Mouse (Mus musculus) heart, embryonic 15.5 days (tissue): ENCODE data around the gene Zfp185. TPM values are rescaled to one million over a fixed set of nuclear protein-coding genes. Genes with fewer than 3 reads are reported as not detected.

Experiments used
- ATAC-seq: fragments of 200-750 bp; cut with Nextera tagmentation; replicated peaks from 2 replicates; pipeline ENCODE4 v1.8.0; 2017; ENCODE audit warnings: low read depth, moderate TSS enrichment; ENCODE audit not compliant: insufficient number of reproducible peaks, insufficient read depth, low FRiP score
- H3K27ac ChIP-seq: fragments of 300-500 bp; sonication (generic); 2 replicates; pipeline ENCODE4 v1.5.1; 2015; ENCODE audit warnings: mild to moderate bottlenecking, inconsistent platforms
- H3K27me3 ChIP-seq: fragments of 300-500 bp; sonication (generic); 2 replicates; pipeline ENCODE4 v1.6.1; 2015; ENCODE audit warnings: inconsistent platforms
- H3K36me3 ChIP-seq: fragments of 300-500 bp; sonication (generic); 2 replicates; pipeline ENCODE4 v1.6.1; 2015; ENCODE audit warnings: mild to moderate bottlenecking, inconsistent platforms
- H3K4me1 ChIP-seq: fragments of 300-500 bp; sonication (generic); replicated peaks from 2 replicates; pipeline ENCODE4 v1.6.1; 2015; ENCODE audit warnings: inconsistent platforms
- H3K4me2 ChIP-seq: fragments of 300-500 bp; sonication (generic); 2 replicates; pipeline ENCODE4 v1.6.1; 2015; ENCODE audit warnings: inconsistent platforms, mild to moderate bottlenecking, moderate library complexity
- H3K4me3 ChIP-seq: fragments of 300-500 bp; sonication (generic); 2 replicates; pipeline ENCODE4 v1.5.1; 2015; ENCODE audit warnings: mild to moderate bottlenecking, inconsistent platforms
- H3K9ac ChIP-seq: fragments of 300-500 bp; sonication (generic); 2 replicates; pipeline ENCODE4 v1.6.1; 2015; ENCODE audit warnings: mild to moderate bottlenecking, inconsistent platforms
- H3K9me3 ChIP-seq: fragments of 300-500 bp; sonication (generic); replicated peaks from 2 replicates; pipeline ENCODE4 v1.6.1; 2016; ENCODE audit warnings: inconsistent platforms
- WGBS: fragments of 180-500 bp; shearing (Covaris S2); methylation state at CpG from one replicate; pipeline ENCODE4 v1.1.7; 2015; ENCODE audit warnings: mixed read lengths; 5-methylcytosine and 5-hydroxymethylcytosine counted together
- polyA plus RNA-seq: library from polyadenylated mRNA; unstranded; fragments of >200 nt; fragmentation: Nextera tagmentation; extraction: Ambion mirVana; gene quantifications from 2 replicates; pipeline ENCODE4 v1.2.1, GENCODE M21; 2015

Zfp185 gene
- polyA plus RNA-seq: 3.5 and 4.5 TPM in 2 replicates

DNA sequence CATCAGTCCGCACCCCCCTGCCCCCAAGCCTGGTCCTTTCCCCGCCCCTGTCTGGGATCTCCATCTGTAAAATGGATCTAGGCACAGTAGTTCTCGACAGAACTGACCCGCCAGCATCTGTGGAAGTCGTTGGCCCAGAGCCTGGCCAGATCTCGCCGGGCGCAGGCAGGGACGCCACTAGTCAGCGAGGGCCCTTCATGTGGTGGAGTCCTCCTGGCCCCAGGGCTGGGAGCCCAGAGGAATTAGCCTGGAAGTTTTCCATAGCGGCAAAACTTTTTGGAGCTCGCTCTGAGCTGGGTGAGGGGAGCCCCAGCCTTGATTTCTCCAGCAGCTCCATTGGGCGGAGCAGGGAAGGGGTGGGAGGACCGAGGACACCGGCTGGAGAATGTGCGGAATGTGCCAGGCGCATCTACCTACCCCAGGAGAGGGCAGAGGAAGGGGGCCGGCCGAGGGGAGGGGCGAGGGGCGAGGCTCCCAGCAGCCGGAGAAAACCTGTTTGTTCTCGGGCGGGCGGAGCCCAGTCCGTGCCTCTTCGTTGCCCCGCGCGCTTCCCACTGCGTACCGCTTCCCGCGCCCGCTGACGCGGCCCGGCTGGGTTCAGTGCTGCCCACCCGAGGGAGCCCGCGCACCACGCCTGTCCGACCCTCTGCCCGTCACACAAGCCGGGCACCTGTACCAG is at the start of gene Zfp185:
Gene Zfp185, plus strand, starts transcription at position 499 of the 679 bp plus-strand sequence.
- peaks cover 3% of the 10 kb centered on the region for H3K27me3 ChIP-seq
- no peaks in the 10 kb centered on the region for H3K4me1 ChIP-seq
- no peaks in the 10 kb centered on the region for H3K36me3 ChIP-seq
- 14% methylated on average over 43 of the region's 45 CpGs for WGBS
- H3K9ac ChIP-seq: peak within 1 kb of the TSS; percentile 41
- no peak within 1 kb of the TSS; the same call in 1 of the 2 replicates for H3K27ac ChIP-seq
- peak within 1 kb of the TSS; percentile 51 for H3K4me3 ChIP-seq
- ATAC-seq: peak; percentile 73
- no peaks in the 10 kb centered on the region for H3K9me3 ChIP-seq
- peak within 1 kb of the TSS; percentile 77 for H3K4me2 ChIP-seq

DNA sequence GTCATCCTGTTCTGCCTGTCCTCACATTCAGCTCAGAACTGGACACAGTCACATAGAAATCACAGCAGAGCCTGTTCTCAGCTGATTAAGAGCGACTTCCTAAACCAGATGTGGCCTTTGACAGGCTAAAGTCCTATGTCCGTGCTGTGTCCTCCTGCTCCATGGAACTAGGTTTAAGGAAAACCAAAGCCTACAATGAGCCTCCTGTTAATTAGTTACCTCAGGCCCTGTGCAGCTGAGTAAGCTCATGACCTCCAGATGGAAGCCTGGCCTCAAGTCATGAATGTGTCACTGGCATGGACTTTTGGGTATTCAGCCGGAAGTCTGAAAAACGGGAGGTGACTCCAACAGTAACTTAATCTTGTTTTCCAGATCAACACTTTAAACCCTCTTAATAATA is 33.7 kb upstream of the Zfp185 start:
- Histone ChIP-seq H3K36me3 (no peaks in the 10 kb centered on the region), H3K9ac (no peak overlapping the region), H3K27me3 (no peaks in the 10 kb centered on the region), H3K4me2 (no peak overlapping the region), H3K4me1 (no peaks in the 10 kb centered on the region), H3K4me3 (no peak overlapping the region), H3K27ac (no peak overlapping the region), H3K9me3 (no peaks in the 10 kb centered on the region)
- no peak for ATAC-seq
- 59% methylated on average over 4 of the region's 4 CpGs for WGBS

DNA sequence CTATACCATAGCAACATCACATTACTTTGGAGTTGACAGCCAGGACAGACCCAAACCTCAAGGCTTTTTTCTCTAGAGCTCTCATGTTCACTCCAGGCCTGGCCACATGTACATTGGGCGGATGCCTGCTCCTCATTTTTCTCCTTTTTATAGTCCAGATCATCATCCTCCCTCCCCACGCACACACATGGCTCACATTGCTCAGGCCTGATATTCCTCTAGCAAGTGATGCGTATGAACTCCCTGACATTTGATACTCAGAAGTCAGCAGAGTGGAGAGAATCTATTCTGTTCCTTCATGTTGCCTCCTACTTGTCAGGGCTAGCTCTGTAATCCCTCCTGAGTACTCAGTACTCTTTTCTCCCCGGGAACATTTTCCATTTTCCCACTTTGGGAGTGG is 30.7 kb upstream of the Zfp185 start:
- Histone ChIP-seq H3K36me3 (no peaks in the 10 kb centered on the region), H3K4me2 (no peak overlapping the region), H3K9ac (no peak overlapping the region), H3K4me1 (no peaks in the 10 kb centered on the region), H3K27ac (no peak overlapping the region), H3K4me3 (no peak overlapping the region), H3K27me3 (no peaks in the 10 kb centered on the region), H3K9me3 (no peaks in the 10 kb centered on the region)
- ATAC-seq: no peak
- 83% methylated on average over 4 of the region's 4 CpGs for WGBS

DNA sequence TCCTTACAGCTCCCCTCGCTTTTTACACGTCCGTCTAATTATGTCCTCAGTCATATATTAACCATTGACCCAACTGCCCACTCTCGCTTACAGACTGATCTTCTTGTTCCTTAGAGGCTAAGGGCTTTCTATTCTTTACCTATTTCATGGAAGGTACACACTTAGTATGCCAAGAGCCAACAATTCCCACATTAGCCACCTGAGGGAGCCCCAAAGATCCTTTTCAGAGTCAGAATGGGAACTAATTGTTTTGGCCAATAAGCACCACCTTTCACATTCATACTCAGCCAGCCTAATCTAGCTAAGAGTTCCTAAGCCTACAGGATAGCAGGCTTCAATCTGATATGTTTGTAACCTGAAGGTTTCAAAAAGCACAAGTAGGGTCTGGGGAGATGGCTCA is 26.7 kb upstream of the Zfp185 start:
- Histone ChIP-seq H3K27me3 (no peaks in the 10 kb centered on the region), H3K9me3 (no peaks in the 10 kb centered on the region), H3K4me1 (no peaks in the 10 kb centered on the region), H3K27ac (no peak overlapping the region), H3K4me3 (no peak overlapping the region), H3K4me2 (no peak overlapping the region), H3K9ac (no peak overlapping the region), H3K36me3 (no peaks in the 10 kb centered on the region)
- WGBS: 84% methylated on average over 4 of the region's 4 CpGs
- no peak for ATAC-seq

DNA sequence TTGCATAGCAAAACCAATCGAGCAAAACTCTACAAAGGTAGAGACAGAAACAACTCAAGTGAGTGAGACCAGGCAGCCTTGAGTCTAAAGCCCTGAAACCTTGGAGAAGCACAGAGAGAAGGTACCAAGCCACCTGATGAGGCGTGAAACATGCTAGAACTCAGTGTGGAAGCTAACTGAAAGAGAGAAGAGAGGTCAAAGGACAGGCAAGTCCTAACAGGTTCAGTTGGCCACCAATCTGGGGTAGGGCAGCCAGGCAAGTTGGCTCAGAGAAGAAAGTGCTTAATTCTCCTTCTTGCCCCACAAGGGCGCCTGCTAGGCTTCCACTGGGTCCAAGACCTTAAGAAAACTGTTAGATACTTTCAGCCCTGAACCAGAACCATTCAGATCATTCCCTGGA is 25.6 kb upstream of the Zfp185 start:
- Histone ChIP-seq H3K4me2 (no peak overlapping the region), H3K27ac (no peak overlapping the region), H3K4me1 (no peaks in the 10 kb centered on the region), H3K36me3 (no peaks in the 10 kb centered on the region), H3K4me3 (no peak overlapping the region), H3K27me3 (no peaks in the 10 kb centered on the region), H3K9me3 (no peaks in the 10 kb centered on the region), H3K9ac (no peak overlapping the region)
- 53% methylated on average over 3 of the region's 3 CpGs for WGBS
- ATAC-seq: no peak

DNA sequence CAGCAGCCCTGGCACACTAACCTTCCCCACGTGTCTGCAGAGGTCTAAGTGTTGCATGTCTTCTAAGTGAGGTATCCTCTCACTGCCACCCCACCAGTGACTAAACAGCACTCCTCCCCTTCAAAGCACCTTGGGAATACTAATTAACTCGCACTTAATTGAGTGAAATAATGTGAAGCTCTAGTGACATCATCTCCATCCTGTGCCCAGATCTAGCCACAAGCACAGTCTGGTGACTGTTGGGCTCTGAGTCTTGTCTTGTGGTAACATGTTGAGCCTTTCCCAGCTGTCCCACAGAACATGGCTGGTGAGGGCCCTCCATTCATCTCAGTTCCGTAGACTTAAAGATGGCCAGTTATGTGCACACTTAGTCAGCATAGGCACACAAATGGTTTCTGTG is 24.4 kb upstream of the Zfp185 start:
- Histone ChIP-seq H3K27me3 (no peaks in the 10 kb centered on the region), H3K27ac (no peak overlapping the region), H3K4me3 (no peak overlapping the region), H3K4me2 (no peak overlapping the region), H3K9ac (no peak overlapping the region), H3K9me3 (no peaks in the 10 kb centered on the region), H3K36me3 (no peaks in the 10 kb centered on the region), H3K4me1 (no peaks in the 10 kb centered on the region)
- ATAC-seq: no peak
- 68% methylated on average over 3 of the region's 3 CpGs for WGBS

DNA sequence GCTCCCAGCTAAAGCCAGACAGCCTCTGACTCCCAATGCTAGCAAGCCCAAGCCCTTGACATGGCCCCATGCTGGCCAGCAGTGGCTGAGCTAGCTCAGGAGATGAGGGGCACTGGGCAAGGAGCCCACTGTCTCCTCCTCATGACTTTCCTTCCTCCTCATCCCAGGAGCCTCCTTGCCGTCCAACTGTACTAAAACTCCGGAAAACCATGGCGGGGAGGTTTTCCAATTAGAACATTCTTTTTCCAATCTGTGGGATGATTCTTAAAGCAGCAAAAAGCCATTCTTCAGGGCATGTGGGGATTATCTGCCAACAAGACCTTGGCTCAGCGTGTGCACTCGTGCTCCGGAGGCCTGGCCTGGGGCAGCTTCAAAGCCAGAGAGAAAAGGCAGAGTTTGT is 4.3 kb upstream of the Zfp185 start:
- Histone ChIP-seq H3K4me2 (no peak overlapping the region), H3K36me3 (no peaks in the 10 kb centered on the region), H3K4me1 (no peaks in the 10 kb centered on the region), H3K9ac (no peak overlapping the region), H3K9me3 (no peaks in the 10 kb centered on the region), H3K4me3 (no peak overlapping the region), H3K27ac (no peak overlapping the region), H3K27me3 (peaks cover 3% of the 10 kb centered on the region; the same call in 1 of the 2 replicates)
- no peak for ATAC-seq
- 58% methylated on average over 6 of the region's 6 CpGs for WGBS

DNA sequence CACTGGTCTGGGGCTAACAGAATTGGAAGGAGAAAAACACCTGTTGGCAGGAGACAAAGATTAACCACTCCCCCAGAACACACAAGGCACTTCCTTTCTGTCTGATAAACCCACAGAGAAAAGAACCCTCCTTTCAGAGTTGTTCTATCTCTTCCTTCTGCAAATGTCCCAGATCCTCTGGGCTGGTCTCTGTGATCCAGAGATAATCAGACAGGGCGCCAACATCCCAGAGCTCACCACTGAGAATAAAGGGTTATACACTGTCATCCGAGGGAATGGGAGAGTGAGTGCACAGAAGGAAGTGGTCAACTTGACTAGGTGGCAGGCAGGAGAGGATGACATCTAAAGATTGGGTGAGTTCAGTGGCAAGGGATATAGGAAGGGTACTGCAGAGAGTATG is 1.5 kb upstream of the Zfp185 start:
- ATAC-seq: no peak
- peaks cover 3% of the 10 kb centered on the region for H3K27me3 ChIP-seq
- H3K36me3 ChIP-seq: no peaks in the 10 kb centered on the region
- no peak overlapping the region for H3K9ac ChIP-seq
- no peak overlapping the region for H3K4me2 ChIP-seq
- H3K4me1 ChIP-seq: no peaks in the 10 kb centered on the region
- no peak overlapping the region for H3K4me3 ChIP-seq
- no peaks in the 10 kb centered on the region for H3K9me3 ChIP-seq
- H3K27ac ChIP-seq: no peak overlapping the region
- 76% methylated on average over 2 of the region's 2 CpGs for WGBS

DNA sequence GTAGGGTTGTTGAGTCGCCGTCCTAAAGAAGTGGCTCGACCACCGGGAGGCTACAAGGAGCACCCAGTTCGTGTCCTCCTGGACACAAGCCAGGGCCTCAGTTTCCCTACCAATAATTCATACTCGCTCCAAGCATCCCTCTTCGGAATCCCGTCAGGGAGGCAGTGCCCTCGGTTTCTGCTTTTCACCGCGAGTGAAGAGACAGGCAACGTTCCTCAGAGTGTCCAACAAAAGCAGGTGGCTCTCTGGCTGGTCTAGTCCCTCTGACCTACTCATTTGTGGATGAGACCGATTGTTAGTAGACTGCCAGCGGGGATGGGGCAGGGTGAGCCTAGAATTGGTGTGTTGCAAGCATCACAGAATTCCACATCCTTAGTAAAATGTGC is 374 bp downstream of the Zfp185 start:
- H3K27ac ChIP-seq: no peak overlapping the region
- peaks cover 3% of the 10 kb centered on the region for H3K27me3 ChIP-seq
- ATAC-seq: no peak
- H3K9me3 ChIP-seq: no peaks in the 10 kb centered on the region
- no peaks in the 10 kb centered on the region for H3K4me1 ChIP-seq
- peak overlapping the region; percentile 51 for H3K4me3 ChIP-seq
- peak overlapping the region; percentile 41 for H3K9ac ChIP-seq
- H3K4me2 ChIP-seq: peak overlapping the region; percentile 77
- H3K36me3 ChIP-seq: no peaks in the 10 kb centered on the region
- WGBS: 25% methylated on average over 14 of the region's 14 CpGs

DNA sequence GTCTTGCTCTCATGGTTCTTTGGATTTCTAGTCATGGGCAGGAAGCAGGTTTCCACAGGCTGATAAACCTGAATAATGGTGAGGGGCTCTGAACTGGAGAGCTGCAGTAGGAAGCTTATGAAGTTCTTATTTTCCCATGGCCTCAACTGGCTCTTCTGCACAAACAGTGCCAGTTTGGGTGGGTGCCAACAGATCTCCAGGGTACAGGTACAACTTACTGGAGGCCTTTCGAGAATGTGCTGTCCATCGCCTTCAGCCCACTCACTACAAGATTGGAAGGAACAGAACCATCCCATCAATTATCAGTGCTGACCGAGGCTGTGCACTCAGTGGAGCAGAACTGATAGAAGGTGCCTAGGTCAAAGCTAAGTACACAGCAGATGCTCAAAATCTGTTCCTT is 1.3 kb downstream of the Zfp185 start:
- no peaks in the 10 kb centered on the region for H3K4me1 ChIP-seq
- no peak for ATAC-seq
- H3K9me3 ChIP-seq: no peaks in the 10 kb centered on the region
- no peak overlapping the region for H3K4me3 ChIP-seq
- no peaks in the 10 kb centered on the region for H3K36me3 ChIP-seq
- H3K4me2 ChIP-seq: no peak overlapping the region
- no peak overlapping the region for H3K27ac ChIP-seq
- no peak overlapping the region for H3K9ac ChIP-seq
- peaks cover 3% of the 10 kb centered on the region for H3K27me3 ChIP-seq
- 78% methylated on average over 3 of the region's 3 CpGs for WGBS

DNA sequence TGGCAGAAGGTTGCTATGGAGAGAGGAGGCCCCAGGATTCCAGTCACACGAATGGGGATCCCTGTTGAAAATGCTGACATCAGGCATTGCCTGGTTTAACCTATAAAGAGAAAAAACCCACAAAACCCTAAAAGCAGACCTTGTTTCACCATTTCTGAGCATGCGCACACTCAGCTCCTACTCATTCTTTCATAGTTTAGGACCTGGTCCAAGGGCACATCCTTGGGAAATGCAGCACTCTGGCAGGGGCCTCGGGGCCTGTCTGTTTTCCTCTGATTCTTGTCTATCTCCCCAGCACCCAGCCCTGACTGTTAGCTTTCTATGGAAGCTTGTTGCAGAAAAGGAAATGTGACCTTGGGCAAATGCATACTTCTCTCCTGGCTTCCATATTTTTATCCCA is 3.4 kb downstream of the Zfp185 start:
- ATAC-seq: no peak
- Histone ChIP-seq H3K9me3 (no peaks in the 10 kb centered on the region), H3K36me3 (no peaks in the 10 kb centered on the region), H3K9ac (no peak overlapping the region), H3K4me1 (no peaks in the 10 kb centered on the region), H3K27ac (no peak overlapping the region), H3K27me3 (no peaks in the 10 kb centered on the region; the same call in none of the 2 replicates), H3K4me3 (no peak overlapping the region), H3K4me2 (no peak overlapping the region)
- WGBS: 63% methylated on average over 3 of the region's 3 CpGs

DNA sequence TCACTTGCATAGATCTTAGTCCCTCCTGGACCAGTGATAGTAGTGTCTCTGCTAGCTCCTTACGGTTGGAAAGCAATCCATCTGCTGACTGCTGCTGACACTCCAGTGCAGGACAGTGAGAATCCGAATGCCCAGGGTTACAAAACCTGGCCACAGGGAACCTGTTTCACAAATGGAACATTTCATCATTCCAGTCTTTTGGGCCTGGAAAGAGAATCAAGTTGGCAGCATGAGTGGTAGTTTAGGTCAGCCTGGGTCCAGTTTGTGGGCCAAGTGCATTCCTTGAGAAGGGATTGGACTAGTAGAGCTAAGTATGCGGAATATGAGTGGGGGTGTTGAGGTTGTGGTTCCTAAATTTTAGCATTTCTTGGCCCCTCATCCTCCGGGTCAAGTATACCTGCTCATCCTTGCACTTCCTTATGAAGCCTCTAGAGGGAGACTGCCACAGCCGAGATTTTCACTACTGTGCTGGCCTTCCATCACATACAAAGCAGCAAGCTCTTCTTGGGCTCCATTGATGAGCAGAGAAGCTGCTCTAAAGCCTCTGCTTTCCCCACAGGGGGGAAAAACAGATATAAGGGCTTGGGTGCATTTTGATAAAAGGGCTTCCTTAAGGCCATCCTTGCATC is 5.3 kb downstream of the Zfp185 start:
- no peak overlapping the region for H3K4me2 ChIP-seq
- 56% methylated on average over 5 of the region's 5 CpGs for WGBS
- H3K4me3 ChIP-seq: no peak overlapping the region
- no peaks in the 10 kb centered on the region for H3K9me3 ChIP-seq
- H3K4me1 ChIP-seq: no peaks in the 10 kb centered on the region
- no peaks in the 10 kb centered on the region; the same call in none of the 2 replicates for H3K27me3 ChIP-seq
- H3K9ac ChIP-seq: no peak overlapping the region
- no peaks in the 10 kb centered on the region for H3K36me3 ChIP-seq
- ATAC-seq: no peak
- H3K27ac ChIP-seq: no peak overlapping the region
